Mouse (Mus musculus): ENCODE data around the gene Olfr1199. TPM values are rescaled to one million over a fixed set of nuclear protein-coding genes. Genes with fewer than 3 reads are reported as not detected.

Olfr1199 gene
- total and polyA plus RNA-seq, 3 experiments, result not detected

GRCm38 (mm10) chr2:88704497-88704896 lies 55.8 kb downstream of the Olfr1199 start, which contains the start of gene Olfr1196:
TSS of gene Olfr1196 (minus strand) at chr2:88704597.
- H3K9ac ChIP-seq (ENCODE audit: low read depth, low read length), result no peak within 1 kb of the TSS
- no peak within 1 kb of the TSS for H3K27ac ChIP-seq
- TF ChIP-seq EP300 (IDR thresholded peaks at IDR 0.05; ENCODE audit: insufficient read depth, low read depth, low read length) (no peak), CTCF (IDR thresholded peaks at IDR 0.05) (no peak), POLR2A (IDR thresholded peaks at IDR 0.05; ENCODE audit: insufficient read depth, low read depth, low read length) (no peak)
- 72% methylated on average over 2 of the region's 2 CpGs for WGBS
- no peaks in the 10 kb centered on the region for H3K79me2 ChIP-seq (replicated peaks; ENCODE audit: control insufficient read depth, insufficient read depth, low read length)
- H3K4me1 ChIP-seq (ENCODE audit: control insufficient read depth, insufficient read depth, low read length), result no peaks in the 10 kb centered on the region
- no peaks in the 10 kb centered on the region for H3K36me3 ChIP-seq (ENCODE audit: control insufficient read depth, insufficient read depth, low read length)
- intact Hi-C loops (cut with DNase I), result no loop called here
- no peak for DNase-seq
- no peak within 1 kb of the TSS for H3K4me3 ChIP-seq
- no peaks in the 10 kb centered on the region for H3K27me3 ChIP-seq (ENCODE audit: control insufficient read depth, insufficient read depth, low read length)

Other genes starting within 250 kb of the Olfr1199 start
- not detected for gene Olfr1186, start 241.9 kb downstream of the Olfr1199 start, total RNA-seq (2021)
- not detected in 2 replicates for gene Olfr1186, start 241.9 kb downstream of the Olfr1199 start, polyA plus RNA-seq (2012; rRNA removed)
- not detected for gene Olfr1188, start 203.5 kb downstream of the Olfr1199 start, total RNA-seq (2021)
- not detected in 2 replicates for gene Olfr1188, start 203.5 kb downstream of the Olfr1199 start, polyA plus RNA-seq (2012; rRNA removed)
- not detected for gene Olfr1189, start 174.0 kb downstream of the Olfr1199 start, total RNA-seq (2021)
- not detected in 2 replicates for gene Olfr1189, start 174.0 kb downstream of the Olfr1199 start, polyA plus RNA-seq (2012; rRNA removed)
- not detected for gene Olfr1191-ps1, start 119.9 kb downstream of the Olfr1199 start, total RNA-seq (2021)
- gene Olfr1191-ps1, start 119.9 kb downstream of the Olfr1199 start, polyA plus RNA-seq (2012; rRNA removed), result not detected in 2 replicates
- not detected for gene Olfr1192-ps1, start 112.0 kb downstream of the Olfr1199 start, total RNA-seq (2021)
- not detected in 2 replicates for gene Olfr1192-ps1, start 112.0 kb downstream of the Olfr1199 start, polyA plus RNA-seq (2012; rRNA removed)
- gene Olfr1193, start 84.8 kb downstream of the Olfr1199 start, total RNA-seq (2021), result not detected
- gene Olfr1193, start 84.8 kb downstream of the Olfr1199 start, polyA plus RNA-seq (2012; rRNA removed), result not detected in 2 replicates
- gene Olfr1195, start 71.3 kb downstream of the Olfr1199 start, total RNA-seq (2021), result not detected
- gene Olfr1195, start 71.3 kb downstream of the Olfr1199 start, polyA plus RNA-seq (2012; rRNA removed), result not detected in 2 replicates
- gene Olfr1196, start 55.9 kb downstream of the Olfr1199 start, total RNA-seq (2021), result not detected
- not detected in 2 replicates for gene Olfr1196, start 55.9 kb downstream of the Olfr1199 start, polyA plus RNA-seq (2012; rRNA removed)
- not detected for gene Olfr1197, start 28.1 kb downstream of the Olfr1199 start, total RNA-seq (2021)
- gene Olfr1197, start 28.1 kb downstream of the Olfr1199 start, polyA plus RNA-seq (2012; rRNA removed), result not detected in 2 replicates
- not detected for gene Olfr1198, start 9.1 kb downstream of the Olfr1199 start, total RNA-seq (2021)
- gene Olfr1198, start 9.1 kb downstream of the Olfr1199 start, polyA plus RNA-seq (2012; rRNA removed), result not detected in 2 replicates
- gene Olfr1200, start 10.0 kb upstream of the Olfr1199 start, total RNA-seq (2021), result not detected
- not detected in 2 replicates for gene Olfr1200, start 10.0 kb upstream of the Olfr1199 start, polyA plus RNA-seq (2012; rRNA removed)
- not detected for gene Olfr1201, start 32.6 kb upstream of the Olfr1199 start, total RNA-seq (2021)
- not detected in 2 replicates for gene Olfr1201, start 32.6 kb upstream of the Olfr1199 start, polyA plus RNA-seq (2012; rRNA removed)
- gene Olfr1202, start 54.0 kb upstream of the Olfr1199 start, total RNA-seq (2021), result under 1 TPM in 1 of 2 experiments, not detected in 1; 0.07 TPM
- not detected in 2 replicates for gene Olfr1202, start 54.0 kb upstream of the Olfr1199 start, polyA plus RNA-seq (2012; rRNA removed)
- not detected for gene Olfr1205, start 69.3 kb upstream of the Olfr1199 start, total RNA-seq (2021)
- gene Olfr1205, start 69.3 kb upstream of the Olfr1199 start, polyA plus RNA-seq (2012; rRNA removed), result not detected in 2 replicates
- not detected for gene Olfr1204, start 88.8 kb upstream of the Olfr1199 start, total RNA-seq (2021)
- gene Olfr1204, start 88.8 kb upstream of the Olfr1199 start, polyA plus RNA-seq (2012; rRNA removed), result not detected in 2 replicates
- not detected for gene Olfr1206, start 102.8 kb upstream of the Olfr1199 start, total RNA-seq (2021)
- not detected in 2 replicates for gene Olfr1206, start 102.8 kb upstream of the Olfr1199 start, polyA plus RNA-seq (2012; rRNA removed)
- not detected for gene Olfr1208, start 141.8 kb upstream of the Olfr1199 start, total RNA-seq (2021)
- gene Olfr1208, start 141.8 kb upstream of the Olfr1199 start, polyA plus RNA-seq (2012; rRNA removed), result not detected in 2 replicates
- gene Olfr1209, start 154.7 kb upstream of the Olfr1199 start, total RNA-seq (2021), result not detected
- not detected in 2 replicates for gene Olfr1209, start 154.7 kb upstream of the Olfr1199 start, polyA plus RNA-seq (2012; rRNA removed)
- gene Olfr1211, start 177.6 kb upstream of the Olfr1199 start, total RNA-seq (2021), result not detected
- gene Olfr1211, start 177.6 kb upstream of the Olfr1199 start, polyA plus RNA-seq (2012; rRNA removed), result not detected in 2 replicates
- gene Olfr1212, start 193.5 kb upstream of the Olfr1199 start, total RNA-seq (2021), result not detected
- not detected in 2 replicates for gene Olfr1212, start 193.5 kb upstream of the Olfr1199 start, polyA plus RNA-seq (2012; rRNA removed)
- gene Gm13762, start 219.8 kb upstream of the Olfr1199 start, total RNA-seq (2021), result not detected
- gene Gm13762, start 219.8 kb upstream of the Olfr1199 start, polyA plus RNA-seq (2012; rRNA removed), result not detected in 2 replicates
- not detected for gene Olfr1214, start 232.2 kb upstream of the Olfr1199 start, total RNA-seq (2021)
- gene Olfr1214, start 232.2 kb upstream of the Olfr1199 start, polyA plus RNA-seq (2012; rRNA removed), result not detected in 2 replicates
- gene Olfr1215, start 246.5 kb upstream of the Olfr1199 start, total RNA-seq (2021), result not detected
- gene Olfr1215, start 246.5 kb upstream of the Olfr1199 start, polyA plus RNA-seq (2012; rRNA removed), result not detected in 2 replicates